Mouse (Mus musculus) olfactory bulb, adult 2 months (tissue): ENCODE results near the gene Gm4763.

Experiments
- CTCF ChIP-seq: fragments of 200-500 bp; IDR thresholded peaks from 2 replicates; pipeline ENCODE4 v1.5.1; 2012; ENCODE audit warnings: low read depth, mild to moderate bottlenecking, low read length, moderate library complexity; ENCODE audit not compliant: insufficient read depth
- POLR2A ChIP-seq: fragments of 200-500 bp; IDR thresholded peaks from 2 replicates; pipeline ENCODE4 v1.6.1; 2012; ENCODE audit warnings: mild to moderate bottlenecking, low read depth, low read length, moderate library complexity; ENCODE audit not compliant: insufficient read depth

DNA sequence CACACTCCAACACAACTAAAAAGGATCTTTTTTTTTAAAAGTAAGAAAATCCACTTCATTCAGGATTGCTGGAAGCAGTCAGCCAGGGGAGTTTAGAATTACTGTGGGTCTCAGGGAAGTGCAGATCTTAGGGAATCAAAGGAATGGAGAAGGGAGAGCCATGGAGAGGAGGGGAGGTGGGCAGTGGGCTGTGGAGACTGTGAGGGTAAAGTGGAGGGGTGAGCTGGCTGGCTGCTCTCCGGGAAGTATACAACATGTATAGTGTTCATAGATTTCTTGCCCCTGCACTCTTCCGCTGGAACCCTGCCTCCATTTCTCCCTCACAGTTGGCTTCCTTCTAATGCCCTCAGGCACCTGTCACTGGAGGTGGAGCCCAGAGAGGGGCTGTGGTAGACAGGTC is 24.9 kb upstream of the Gm4763 start:
- TF ChIP-seq POLR2A (no peak), CTCF (no peak)
